Mouse (Mus musculus) testis, adult 2 months (tissue): Measurements from ENCODE around the gene Acot7.

Source experiments
- CTCF ChIP-seq: fragments of 200-500 bp; IDR thresholded peaks from 2 replicates; pipeline ENCODE4 v1.5.1; 2012; ENCODE audit warnings: low read depth, mild to moderate bottlenecking, inconsistent platforms, low read length, moderate library complexity; ENCODE audit not compliant: control insufficient read depth, insufficient read depth, insufficient replicate concordance
- POLR2A ChIP-seq: fragments of 200-500 bp; IDR thresholded peaks from 2 replicates; pipeline ENCODE4 v1.6.1; 2012; ENCODE audit warnings: low read depth, mild to moderate bottlenecking, inconsistent platforms, low read length, moderate library complexity; ENCODE audit not compliant: control insufficient read depth

GRCm38 (mm10) chr4:152273191-152273590 is 95.3 kb downstream of the Acot7 start:
- TF ChIP-seq POLR2A (no peak), CTCF (no peak)
